Mouse (Mus musculus) ES-Bruce4 (cell line): Measurements from ENCODE around the gene Itih2.

Experiments
- EP300 ChIP-seq: IDR thresholded peaks from 2 replicates; pipeline ENCODE4 v1.6.1; 2011; ENCODE audit warnings: low read depth, low read length; ENCODE audit not compliant: insufficient read depth
- POLR2A ChIP-seq: IDR thresholded peaks from one replicate; pipeline ENCODE4 v1.8.1; 2011; ENCODE audit warnings: low read length; ENCODE audit not compliant: insufficient read depth

- no peak for TF ChIP-seq POLR2A
- no peak for TF ChIP-seq EP300
Observed at GRCm38 (mm10) chr2:10137320-10137719, 6.1 kb upstream of the Itih2 start.
